Comparison of ENCODE assay signal across 8 mouse cellular contexts in genomic region chr10:80137626-80138552, GRCm38 (mm10). TPM values are rescaled to one million over a fixed set of nuclear protein-coding genes. Genes with fewer than 3 reads are reported as not detected.
A peak's percentile ranks its signal among the peaks of the same experiment; 100 is the strongest.
DNase-seq lines count a peak whose midpoint lies in the region; ATAC-seq and TF ChIP-seq lines count a peak whose summit lies in the region.

No protein-coding gene starts in this region.

- peaks cover 27% of the 10 kb centered on the region for H3K27me3 ChIP-seq in heart, embryonic 11.5 days (ENCODE audit: control insufficient read depth, insufficient read depth, low read length)
- H3K27me3 ChIP-seq in C2C12 (ENCODE audit: control insufficient read depth, insufficient read depth, insufficient read length) = no peaks in the 10 kb centered on the region
- no peaks in the 10 kb centered on the region for H3K27me3 ChIP-seq in hindbrain, embryonic 14.5 days (ENCODE audit: control insufficient read depth, insufficient read depth, low read length)
- H3K27me3 ChIP-seq in midbrain, embryonic 12.5 days = peaks cover 44% of the 10 kb centered on the region

- no peaks in the 10 kb centered on the region for H3K9me3 ChIP-seq in heart, embryonic 11.5 days (replicated peaks; ENCODE audit: control insufficient read depth, low read length)
- no peaks in the 10 kb centered on the region for H3K9me3 ChIP-seq in hindbrain, embryonic 14.5 days (ENCODE audit: control insufficient read depth, low read length)
- H3K9me3 ChIP-seq in midbrain, embryonic 12.5 days = no peaks in the 10 kb centered on the region

- peaks cover 28% of the 10 kb centered on the region for H3K4me1 ChIP-seq in heart, embryonic 11.5 days (ENCODE audit: control insufficient read depth, insufficient read depth, low read length)
- peaks cover 34% of the 10 kb centered on the region for H3K4me1 ChIP-seq in hindbrain, embryonic 14.5 days (replicated peaks; ENCODE audit: control insufficient read depth, insufficient read depth, low read length)
- peaks cover 60% of the 10 kb centered on the region for H3K4me1 ChIP-seq in midbrain, embryonic 12.5 days

- H3K79me2 ChIP-seq in C2C12 (ENCODE audit: control insufficient read depth, insufficient read depth) = peaks cover 8% of the 10 kb centered on the region

- peak overlapping the region; percentile 88 for H3ac ChIP-seq in C2C12 (ENCODE audit: control insufficient read depth, insufficient read length, low read depth)

- H3K4me2 ChIP-seq in heart, embryonic 11.5 days = peak overlapping the region; percentile 97
- H3K4me2 ChIP-seq in hindbrain, embryonic 14.5 days (replicated peaks) = peak overlapping the region; percentile 96
- H3K4me2 ChIP-seq in midbrain, embryonic 12.5 days (replicated peaks) = peak overlapping the region; percentile 95

- ATAC-seq in heart, embryonic 11.5 days (replicated peaks; ENCODE audit: insufficient number of reproducible peaks, low FRiP score, low TSS enrichment) = no peak
- ATAC-seq in hindbrain, embryonic 14.5 days (ENCODE audit: low FRiP score) = no peak
- ATAC-seq in midbrain, embryonic 12.5 days (ENCODE audit: low FRiP score, low read depth) = no peak
- ATAC-seq in erythroid progenitor cell, adult 5-6 weeks (replicated peaks; ENCODE audit: low FRiP score, poor library complexity, severe bottlenecking) = no peak

- no peaks in the 10 kb centered on the region for H3K36me3 ChIP-seq in heart, embryonic 11.5 days (ENCODE audit: control insufficient read depth, insufficient read depth, low read length)
- H3K36me3 ChIP-seq in C2C12 (ENCODE audit: control insufficient read depth, insufficient read depth) = no peaks in the 10 kb centered on the region
- H3K36me3 ChIP-seq in hindbrain, embryonic 14.5 days (replicated peaks; ENCODE audit: control insufficient read depth, insufficient read depth) = peaks cover 41% of the 10 kb centered on the region
- H3K36me3 ChIP-seq in midbrain, embryonic 12.5 days = peaks cover 24% of the 10 kb centered on the region

- H3K27ac ChIP-seq in heart, embryonic 11.5 days (ENCODE audit: low read depth, low read length) = no peak overlapping the region
- H3K27ac ChIP-seq in hindbrain, embryonic 14.5 days = peak overlapping the region; percentile 98
- peak overlapping the region; percentile 91 for H3K27ac ChIP-seq in midbrain, embryonic 12.5 days (replicated peaks)

- H3K79me3 ChIP-seq in C2C12 (ENCODE audit: low read depth) = peaks cover 7% of the 10 kb centered on the region

- TF ChIP-seq CTCF in C2C12 (IDR thresholded peaks at IDR 0.05; ENCODE audit: control insufficient read depth, insufficient read depth, insufficient read length) = no peak

- no peak for DNase-seq in heart, postnatal 4 days
- peak; percentile 79 for DNase-seq in cerebellum, adult 9-11 months
- DNase-seq in hindbrain, embryonic 14.5 days (ENCODE audit: low spot score) = no peak
- DNase-seq in embryo, embryonic 9.5 days (ENCODE audit: extremely low spot score) = no peak

- peak overlapping the region; percentile 65 for H3K4me3 ChIP-seq in heart, embryonic 11.5 days (ENCODE audit: low read depth, low read length)
- H3K4me3 ChIP-seq in C2C12 (ENCODE audit: insufficient read depth, poor library complexity, severe bottlenecking) = peak overlapping the region; percentile 37
- H3K4me3 ChIP-seq in hindbrain, embryonic 14.5 days (replicated peaks; ENCODE audit: low read length) = peak overlapping the region; percentile 78
- H3K4me3 ChIP-seq in midbrain, embryonic 12.5 days = peak overlapping the region; percentile 66

- WGBS in heart, embryonic 11.5 days (ENCODE audit: insufficient replicate concordance) = 7% methylated on average over 27 of the region's 33 CpGs
- 4% methylated on average over 26 of the region's 33 CpGs for WGBS in hindbrain, embryonic 14.5 days
- 4% methylated on average over 31 of the region's 33 CpGs for WGBS in midbrain, embryonic 12.5 days

- H3K9ac ChIP-seq in heart, embryonic 11.5 days (ENCODE audit: low read depth, low read length) = peak overlapping the region; percentile 79
- H3K9ac ChIP-seq in hindbrain, embryonic 14.5 days = peak overlapping the region; percentile 93
- peak overlapping the region; percentile 86 for H3K9ac ChIP-seq in midbrain, embryonic 12.5 days (replicated peaks)

TF ChIP-seq in C2C12, 6 proteins besides CTCF, POLR2A, EP300 and RAD21:
- TF ChIP-seq FOSL1 (IDR thresholded peaks at IDR 0.05; ENCODE audit: insufficient read depth, low read length, poor library complexity, severe bottlenecking) (no peak), MYOD1 (IDR thresholded peaks at IDR 0.05; ENCODE audit: control insufficient read depth, insufficient read length, low read depth) (no peak), USF1 (IDR thresholded peaks at IDR 0.05; ENCODE audit: low read depth) (no peak), CEBPB (IDR thresholded peaks at IDR 0.05; ENCODE audit: low read depth) (no peak), MAX (IDR thresholded peaks at IDR 0.05) (no peak), MYOG (IDR thresholded peaks at IDR 0.05; ENCODE audit: control insufficient read depth, extremely low read depth, insufficient read length) (no peak)

RNA-seq across cellular contexts. Expression of gene Atp5d, which starts 0.5 kb away (rescaled TPM):
- 772 and 785 TPM in 2 replicates for polyA plus RNA-seq in heart, embryonic 11.5 days (2014; fragmentation: Nextera tagmentation; extraction: Ambion mirVana)
- 1,000 to 10,000 TPM in 1 of 2 experiments, 100 to 1,000 TPM in 1; 966 to 1,003 TPM for total RNA-seq in heart, postnatal 4 days (2021)
- 720 TPM for polyA plus RNA-seq in C2C12 (2012; fragmentation: generic; extraction: Trizol)
- 469 and 505 TPM in 2 replicates for polyA plus RNA-seq in hindbrain, embryonic 14.5 days (2014; fragmentation: Nextera tagmentation; extraction: Ambion mirVana)
- polyA plus RNA-seq in midbrain, embryonic 12.5 days (2016; fragmentation: Nextera tagmentation; extraction: Ambion mirVana) = 379 and 384 TPM in 2 replicates
- 89.3 and 94.8 TPM in 2 replicates for total RNA-seq in erythroid progenitor cell, adult 5-6 weeks (2015; ENCODE audit: low replicate concordance)
- 19.4 and 39.9 TPM in 2 replicates for total RNA-seq in erythroid progenitor cell, adult 5-6 weeks (2017; ENCODE audit: low replicate concordance)

RNA-seq across cellular contexts. Expression of gene Cbarp, which starts 2.7 kb away (rescaled TPM):
- 2.5 and 2.7 TPM in 2 replicates for polyA plus RNA-seq in heart, embryonic 11.5 days (2014; fragmentation: Nextera tagmentation; extraction: Ambion mirVana)
- total RNA-seq in heart, postnatal 4 days (2021) = 1 to 10 TPM; 3.7 to 5.1 TPM
- polyA plus RNA-seq in C2C12 (2012; fragmentation: generic; extraction: Trizol) = 12.1 TPM
- polyA plus RNA-seq in hindbrain, embryonic 14.5 days (2014; fragmentation: Nextera tagmentation; extraction: Ambion mirVana) = 93.4 and 96.4 TPM in 2 replicates
- 19.3 and 20.0 TPM in 2 replicates for polyA plus RNA-seq in midbrain, embryonic 12.5 days (2016; fragmentation: Nextera tagmentation; extraction: Ambion mirVana)
- not detected in 2 replicates for total RNA-seq in erythroid progenitor cell, adult 5-6 weeks (2015; ENCODE audit: low replicate concordance)
- total RNA-seq in erythroid progenitor cell, adult 5-6 weeks (2017; ENCODE audit: low replicate concordance) = not detected in 2 replicates

RNA-seq across cellular contexts. Expression of gene Midn, which starts 10.2 kb away (rescaled TPM):
- 29.5 and 31.9 TPM in 2 replicates for polyA plus RNA-seq in heart, embryonic 11.5 days (2014; fragmentation: Nextera tagmentation; extraction: Ambion mirVana)
- total RNA-seq in heart, postnatal 4 days (2021) = 100 to 1,000 TPM; 145 to 163 TPM
- 77.5 TPM for polyA plus RNA-seq in C2C12 (2012; fragmentation: generic; extraction: Trizol)
- 44.1 and 54.4 TPM in 2 replicates for polyA plus RNA-seq in hindbrain, embryonic 14.5 days (2014; fragmentation: Nextera tagmentation; extraction: Ambion mirVana)
- 41.7 and 46.4 TPM in 2 replicates for polyA plus RNA-seq in midbrain, embryonic 12.5 days (2016; fragmentation: Nextera tagmentation; extraction: Ambion mirVana)
- 20.1 and 23.8 TPM in 2 replicates for total RNA-seq in erythroid progenitor cell, adult 5-6 weeks (2015; ENCODE audit: low replicate concordance)
- total RNA-seq in erythroid progenitor cell, adult 5-6 weeks (2017; ENCODE audit: low replicate concordance) = 12.5 and 18.2 TPM in 2 replicates

RNA-seq across cellular contexts. Expression of gene Stk11, which starts 22.3 kb away (rescaled TPM):
- polyA plus RNA-seq in heart, embryonic 11.5 days (2014; fragmentation: Nextera tagmentation; extraction: Ambion mirVana) = 16.5 and 20.0 TPM in 2 replicates
- 10 to 100 TPM; 98.7 to 99.9 TPM for total RNA-seq in heart, postnatal 4 days (2021)
- 106 TPM for polyA plus RNA-seq in C2C12 (2012; fragmentation: generic; extraction: Trizol)
- polyA plus RNA-seq in hindbrain, embryonic 14.5 days (2014; fragmentation: Nextera tagmentation; extraction: Ambion mirVana) = 20.2 and 24.6 TPM in 2 replicates
- polyA plus RNA-seq in midbrain, embryonic 12.5 days (2016; fragmentation: Nextera tagmentation; extraction: Ambion mirVana) = 16.7 and 20.3 TPM in 2 replicates
- 224 and 296 TPM in 2 replicates for total RNA-seq in erythroid progenitor cell, adult 5-6 weeks (2015; ENCODE audit: low replicate concordance)
- total RNA-seq in erythroid progenitor cell, adult 5-6 weeks (2017; ENCODE audit: low replicate concordance) = 440 and 520 TPM in 2 replicates

RNA-seq across cellular contexts. Expression of gene Cirbp, which starts 27.9 kb away (rescaled TPM):
- 49.1 and 52.7 TPM in 2 replicates for polyA plus RNA-seq in heart, embryonic 11.5 days (2014; fragmentation: Nextera tagmentation; extraction: Ambion mirVana)
- 100 to 1,000 TPM; 163 to 193 TPM for total RNA-seq in heart, postnatal 4 days (2021)
- 30.9 TPM for polyA plus RNA-seq in C2C12 (2012; fragmentation: generic; extraction: Trizol)
- polyA plus RNA-seq in hindbrain, embryonic 14.5 days (2014; fragmentation: Nextera tagmentation; extraction: Ambion mirVana) = 203 and 252 TPM in 2 replicates
- 227 and 233 TPM in 2 replicates for polyA plus RNA-seq in midbrain, embryonic 12.5 days (2016; fragmentation: Nextera tagmentation; extraction: Ambion mirVana)
- total RNA-seq in erythroid progenitor cell, adult 5-6 weeks (2015; ENCODE audit: low replicate concordance) = 10.1 and 19.7 TPM in 2 replicates
- 33.5 and 39.6 TPM in 2 replicates for total RNA-seq in erythroid progenitor cell, adult 5-6 weeks (2017; ENCODE audit: low replicate concordance)
